Mouse (Mus musculus): ENCODE measurements around the gene Cpa4. TPM values are rescaled to one million over a fixed set of nuclear protein-coding genes. Genes with fewer than 3 reads are reported as not detected.

The Cpa4 gene
- total and polyA plus RNA-seq, 3 experiments: not detected

DNA sequence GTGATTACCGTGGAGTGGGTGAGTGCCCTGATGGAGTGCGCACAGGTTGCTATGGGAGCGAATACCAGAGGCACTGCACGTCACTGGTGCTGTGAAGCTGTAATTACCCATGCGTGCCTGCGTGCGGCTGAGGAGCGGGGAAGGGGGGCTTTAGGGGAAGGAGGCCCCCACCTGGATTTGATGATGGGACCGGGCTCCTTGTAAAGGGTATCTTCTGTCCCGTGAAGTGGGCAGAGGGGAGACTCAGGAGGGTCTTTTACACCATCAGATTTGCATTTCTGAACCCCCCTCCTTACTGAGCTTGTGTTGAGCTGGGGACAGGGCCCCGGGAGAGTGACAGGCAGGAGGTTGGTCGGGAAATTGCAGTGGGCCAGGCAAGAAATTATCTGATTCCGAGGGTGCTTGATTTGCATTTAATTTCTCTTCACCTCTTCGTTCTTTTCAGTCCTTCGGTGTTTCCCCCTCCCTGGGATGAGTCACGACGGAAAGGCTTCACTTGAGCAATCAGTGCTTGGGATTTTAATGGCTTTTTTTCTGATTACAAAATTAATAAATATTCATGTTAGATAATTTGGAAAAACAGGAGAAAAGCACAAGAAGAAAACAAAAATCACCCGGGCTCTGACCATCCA, 49.9 kb downstream of the Cpa4 start:
- in situ Hi-C loops (cut with MboI; ENCODE audit: low pct_ligation_motif_present, low pct_unique_long_range_greater_than_20kb, low sequenced_read_pairs) (no loop called here), dilution Hi-C loops (cut with MboI; ENCODE audit: extremely low pct_ligation_motif_present, extremely low pct_unique_long_range_greater_than_20kb, low sequenced_read_pairs) (no loop called here)
- H3K4me3 ChIP-seq (replicated peaks in 1 of 3; ENCODE audit: low read depth in 2 of 3, low read length in 2 of 3, poor library complexity in 1 of 3): no peak overlapping the region
- peak overlapping the region; percentile 47 for H3K4me2 ChIP-seq (ENCODE audit: insufficient read depth, low read depth, poor library complexity, severe bottlenecking)
- H3K4me1 ChIP-seq (ENCODE audit: control insufficient read depth in 1 of 2, insufficient read depth in 2 of 2): peaks cover 3% of the 10 kb centered on the region in 2 experiments; a peak in 2 of 4 replicates
- H3K27ac ChIP-seq (ENCODE audit: insufficient read depth, low read depth): no peak overlapping the region
- no peaks in the 10 kb centered on the region for H3K79me2 ChIP-seq (replicated peaks; ENCODE audit: control insufficient read depth, extremely low read depth, insufficient read depth, poor library complexity, severe bottlenecking)
- TF ChIP-seq ZNF384 (IDR thresholded peaks at IDR 0.05; ENCODE audit: low read depth, low read length) (no peak), GABPA (IDR thresholded peaks at IDR 0.05; ENCODE audit: insufficient replicate concordance, low read depth, low read length) (no peak), CHD2 (IDR thresholded peaks at IDR 0.05; ENCODE audit: low read length) (no peak), POLR2AphosphoS2 (IDR thresholded peaks at IDR 0.05; ENCODE audit: low read depth, low read length) (no peak), MYC (IDR thresholded peaks at IDR 0.05; ENCODE audit: low read depth, low read length) (no peak), ETS1 (conservative IDR thresholded peaks at IDR 0.05; ENCODE audit: low read depth, low read length) (no peak), ZC3H11A (IDR thresholded peaks at IDR 0.05; ENCODE audit: low read depth, low read length) (no peak), MEF2A (IDR thresholded peaks at IDR 0.05; ENCODE audit: borderline replicate concordance, low read depth, low read length) (no peak), BHLHE40 (IDR thresholded peaks at IDR 0.05; ENCODE audit: low read depth, low read length) (no peak)
- no peak overlapping the region for H3K9ac ChIP-seq (ENCODE audit: insufficient read depth, low read depth)
- no peaks in the 10 kb centered on the region for H3K27me3 ChIP-seq (replicated peaks)
- no peaks in the 10 kb centered on the region for H3K36me3 ChIP-seq (replicated peaks in 1 of 2; ENCODE audit: control insufficient read depth in 1 of 2, insufficient read depth in 1 of 2, low read length in 1 of 2)
- H3K9me3 ChIP-seq (replicated peaks; ENCODE audit: low read length): no peaks in the 10 kb centered on the region
- no peak for DNase-seq (ENCODE audit: extremely low read depth)

DNA sequence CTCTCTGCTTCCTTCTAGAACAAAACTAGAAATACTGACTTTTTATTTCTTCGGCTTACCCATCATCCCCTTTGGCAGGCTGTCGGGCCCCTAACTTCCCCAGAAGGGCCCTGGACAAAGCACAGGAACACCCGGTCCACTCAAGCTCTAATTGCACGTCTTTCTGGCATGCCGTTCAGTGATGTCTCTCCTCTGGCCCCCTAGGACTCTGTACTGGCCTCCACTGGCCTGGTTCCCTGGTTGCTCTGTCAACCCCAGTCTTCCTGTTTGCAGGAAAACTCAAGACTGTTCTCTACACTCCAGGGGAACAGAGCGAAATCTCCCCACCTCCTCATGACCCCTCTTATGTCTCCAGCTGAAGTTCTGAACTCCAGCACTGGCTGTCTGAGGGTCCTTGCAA, 50.6 kb downstream of the Cpa4 start:
- Histone ChIP-seq H3K9me3 (replicated peaks; ENCODE audit: low read length) (no peaks in the 10 kb centered on the region), H3K79me2 (replicated peaks; ENCODE audit: control insufficient read depth, extremely low read depth, insufficient read depth, poor library complexity, severe bottlenecking) (no peaks in the 10 kb centered on the region), H3K4me1 (ENCODE audit: control insufficient read depth in 1 of 2, insufficient read depth in 2 of 2) (peaks cover 3% of the 10 kb centered on the region in 2 experiments; a peak in 2 of 4 replicates), H3K4me3 (replicated peaks in 1 of 3; ENCODE audit: low read depth in 2 of 3, low read length in 2 of 3, poor library complexity in 1 of 3) (no peak overlapping the region), H3K27ac (ENCODE audit: insufficient read depth, low read depth) (no peak overlapping the region), H3K27me3 (replicated peaks) (no peaks in the 10 kb centered on the region), H3K9ac (ENCODE audit: insufficient read depth, low read depth) (no peak overlapping the region), H3K4me2 (ENCODE audit: insufficient read depth, low read depth, poor library complexity, severe bottlenecking) (no peak overlapping the region), H3K36me3 (replicated peaks in 1 of 2; ENCODE audit: control insufficient read depth in 1 of 2, insufficient read depth in 1 of 2, low read length in 1 of 2) (no peaks in the 10 kb centered on the region)
- dilution Hi-C loops (cut with MboI; ENCODE audit: extremely low pct_ligation_motif_present, extremely low pct_unique_long_range_greater_than_20kb, low sequenced_read_pairs) (no loop called here), in situ Hi-C loops (cut with MboI; ENCODE audit: low pct_ligation_motif_present, low pct_unique_long_range_greater_than_20kb, low sequenced_read_pairs) (no loop called here)
- TF ChIP-seq SIN3A (IDR thresholded peaks at IDR 0.05; ENCODE audit: low read length) (no peak), TCF12 (IDR thresholded peaks at IDR 0.05; ENCODE audit: low read depth, low read length) (no peak), NRF1 (IDR thresholded peaks at IDR 0.05; ENCODE audit: low read depth, low read length) (no peak), ZMIZ1 (IDR thresholded peaks at IDR 0.05; ENCODE audit: low read depth, low read length) (no peak), ETS1 (conservative IDR thresholded peaks at IDR 0.05; ENCODE audit: low read depth, low read length) (no peak), ZC3H11A (IDR thresholded peaks at IDR 0.05; ENCODE audit: low read depth, low read length) (no peak), ZKSCAN1 (IDR thresholded peaks at IDR 0.05; ENCODE audit: borderline replicate concordance, low read depth, low read length) (no peak), JUND (conservative IDR thresholded peaks at IDR 0.05; ENCODE audit: low read depth, low read length) (no peak), CHD2 (IDR thresholded peaks at IDR 0.05; ENCODE audit: low read length) (no peak), USF2 (conservative IDR thresholded peaks at IDR 0.05; ENCODE audit: low read depth, low read length) (no peak), PAX5 (IDR thresholded peaks at IDR 0.05; ENCODE audit: low read length) (no peak), BHLHE40 (IDR thresholded peaks at IDR 0.05; ENCODE audit: low read depth, low read length) (no peak), UBTF (IDR thresholded peaks at IDR 0.05; ENCODE audit: low read depth, low read length) (no peak), HCFC1 (IDR thresholded peaks at IDR 0.05; ENCODE audit: low read depth, low read length) (no peak)
- no peak for DNase-seq (ENCODE audit: extremely low read depth)
